Mouse (Mus musculus): Measurements from ENCODE around the gene Cnnm3.

DNA sequence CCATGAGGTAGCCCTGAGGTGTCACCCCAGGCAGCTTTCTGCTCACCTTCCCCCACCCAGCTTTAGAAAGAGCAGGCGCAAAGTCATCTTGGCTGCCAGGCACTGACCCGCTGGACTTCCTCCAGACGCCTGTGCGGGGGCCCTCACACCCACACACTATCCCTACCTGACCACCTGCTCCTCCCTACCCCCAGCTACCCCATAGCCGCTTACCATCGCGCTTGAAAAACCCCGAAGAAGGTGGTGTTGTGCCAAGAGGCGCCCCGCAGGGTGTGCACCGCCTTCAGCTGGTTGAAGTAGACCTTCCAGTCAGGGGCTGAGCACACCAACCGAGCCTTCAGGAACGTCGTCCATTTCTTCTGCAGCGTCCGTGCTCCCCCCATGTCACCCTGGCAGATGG, 40.8 kb downstream of the Cnnm3 start:
- TF ChIP-seq POLR2A (IDR thresholded peaks at IDR 0.05; ENCODE audit: insufficient read depth, low read depth, low read length): no peak
- no peak for TF ChIP-seq EP300 (IDR thresholded peaks at IDR 0.05; ENCODE audit: insufficient read depth, low read depth, low read length)
